In genomic region chr2:61814548-61815473, GRCm38 (mm10) we compare ENCODE assay signal across 8 mouse cellular contexts. TPM values are rescaled to one million over a fixed set of nuclear protein-coding genes. Genes with fewer than 3 reads are reported as not detected.
A peak's percentile ranks its signal among the peaks of the same experiment; 100 is the strongest.
DNase-seq lines count a peak whose midpoint lies in the region; ATAC-seq lines count a peak whose summit lies in the region.

No protein-coding gene starts in this region.

- H3K27me3 ChIP-seq in limb, embryonic 11.5 days (ENCODE audit: control insufficient read depth, insufficient read depth, low read length): peaks cover 29% of the 10 kb centered on the region
- peaks cover 48% of the 10 kb centered on the region for H3K27me3 ChIP-seq in neural tube, embryonic 15.5 days (replicated peaks)

- no peaks in the 10 kb centered on the region for H3K9me3 ChIP-seq in limb, embryonic 11.5 days (ENCODE audit: control insufficient read depth, low read length)
- no peaks in the 10 kb centered on the region for H3K9me3 ChIP-seq in neural tube, embryonic 15.5 days (replicated peaks)

- peak; percentile 42 for ATAC-seq in cerebellum, adult (ENCODE audit: insufficient number of reproducible peaks, low FRiP score, low TSS enrichment)
- ATAC-seq in limb, embryonic 11.5 days (ENCODE audit: insufficient number of reproducible peaks, low FRiP score, low TSS enrichment, low read depth): peak; percentile 77
- peak; percentile 85 for ATAC-seq in neural tube, embryonic 15.5 days (ENCODE audit: low FRiP score)

- intact Hi-C loops in heart, postnatal 10 days (cut with DNase I): loop anchor here (5.0 to 10.0 kb wide), 4 partner anchors 103 to 640 kb away; partner anchors contain the start of gene Psmd14

- no peaks in the 10 kb centered on the region for H3K36me3 ChIP-seq in limb, embryonic 11.5 days (ENCODE audit: control insufficient read depth, insufficient read depth, low read length)
- H3K36me3 ChIP-seq in neural tube, embryonic 15.5 days: no peaks in the 10 kb centered on the region

- peak overlapping the region; percentile 28 for H3K4me3 ChIP-seq in limb, embryonic 11.5 days (ENCODE audit: low read depth, low read length)
- H3K4me3 ChIP-seq in neural tube, embryonic 15.5 days (replicated peaks): peak overlapping the region; percentile 48

- DNase-seq in cerebellum, adult 9-10 months: no peak
- DNase-seq in thymus, postnatal 14 days: peak; percentile 15
- DNase-seq in thymus, adult 18-20 months: no peak
- DNase-seq in heart, postnatal 10 days: peak; percentile 24 to 42
- DNase-seq in limb, embryonic 11.5 days (ENCODE audit: low spot score): peak; percentile 72
- DNase-seq in natural killer cell, adult 2 months (ENCODE audit: low spot score in 2 of 2): no peak

- WGBS in limb, embryonic 11.5 days: 1% methylated on average over 36 of the region's 50 CpGs
- 1% methylated on average over 49 of the region's 50 CpGs for WGBS in neural tube, embryonic 15.5 days

- H3K27ac ChIP-seq in limb, embryonic 11.5 days (replicated peaks; ENCODE audit: low read depth, low read length): 0 out of 2 replicates have a peak overlapping the region, but pooled peaks have one; percentile 36
- H3K27ac ChIP-seq in neural tube, embryonic 15.5 days (replicated peaks): peak overlapping the region; percentile 84

- H3K4me1 ChIP-seq in limb, embryonic 11.5 days (ENCODE audit: control insufficient read depth, insufficient read depth, low read length): no peaks in the 10 kb centered on the region
- peaks cover 24% of the 10 kb centered on the region for H3K4me1 ChIP-seq in neural tube, embryonic 15.5 days

- peak overlapping the region; percentile 56 for H3K9ac ChIP-seq in limb, embryonic 11.5 days (ENCODE audit: low read length)
- H3K9ac ChIP-seq in neural tube, embryonic 15.5 days (replicated peaks): peak overlapping the region; percentile 57

- peak overlapping the region; percentile 46 for H3K4me2 ChIP-seq in limb, embryonic 11.5 days (ENCODE audit: low read depth, severe bottlenecking)
- peak overlapping the region; percentile 86 for H3K4me2 ChIP-seq in neural tube, embryonic 15.5 days

RNA-seq across cellular contexts. Expression of gene Tbr1, which starts 12.1 kb away (rescaled TPM):
- total RNA-seq in heart, postnatal 10 days (2021): not detected
- 0.08 and 0.17 TPM in 2 replicates for polyA plus RNA-seq in limb, embryonic 11.5 days (2014; fragmentation: Nextera tagmentation; extraction: Ambion mirVana)
- 0.06 and 0.13 TPM in 2 replicates for polyA plus RNA-seq in neural tube, embryonic 15.5 days (2015; fragmentation: Nextera tagmentation; extraction: Ambion mirVana)

Comparison
In these comparisons a context has a peak if more than half of its experiments do, and no peak if none do; other contexts are left out.
1. DNase-seq: peak in thymus, postnatal 14 days (single experiment), heart, postnatal 10 days (2 of 2) and limb, embryonic 11.5 days (single experiment); none in cerebellum, adult 9-10 months (single experiment), thymus, adult 18-20 months (0 of 2) and natural killer cell, adult 2 months (0 of 2).
2. Peak in every context shown above with its lines, with median percentiles within 50 percentile points of each other: ATAC-seq.